Mouse (Mus musculus) layer of hippocampus, adult 2 months (tissue): Measurements from ENCODE around the gene Tgoln1. TPM values are rescaled to one million over a fixed set of nuclear protein-coding genes. Genes with fewer than 3 reads are reported as not detected.
A peak's percentile ranks its signal among the peaks of the same experiment; 100 is the strongest.

Source experiments
- DNase-seq, 2 experiments: peaks; one replicate each; pipeline ENCODE4 v3.0.0; 2022; ENCODE audit warnings: low spot score in 2 of 2
- H3K27ac ChIP-seq: fragments of 200-600 bp; 2 replicates; pipeline ENCODE4 v1.8.1; 2022
- H3K4me3 ChIP-seq: fragments of 200-600 bp; 2 replicates; pipeline ENCODE4 v1.8.1; 2022; ENCODE audit warnings: mild to moderate bottlenecking
- CTCF ChIP-seq: fragments of 200-600 bp; conservative IDR thresholded peaks from 2 replicates; pipeline ENCODE4 v1.8.1; 2022; ENCODE audit warnings: antibody characterized with exemption, mild to moderate bottlenecking, moderate library complexity
- total RNA-seq, 2 experiments: library from RNA; stranded (reverse); gene quantifications; 2 replicates each; pipeline ENCODE4 v1.2.3; 2021

Gene Tgoln1
- total RNA-seq, 2 experiments from 2014 or later = 87.9 to 88.2 TPM

DNA sequence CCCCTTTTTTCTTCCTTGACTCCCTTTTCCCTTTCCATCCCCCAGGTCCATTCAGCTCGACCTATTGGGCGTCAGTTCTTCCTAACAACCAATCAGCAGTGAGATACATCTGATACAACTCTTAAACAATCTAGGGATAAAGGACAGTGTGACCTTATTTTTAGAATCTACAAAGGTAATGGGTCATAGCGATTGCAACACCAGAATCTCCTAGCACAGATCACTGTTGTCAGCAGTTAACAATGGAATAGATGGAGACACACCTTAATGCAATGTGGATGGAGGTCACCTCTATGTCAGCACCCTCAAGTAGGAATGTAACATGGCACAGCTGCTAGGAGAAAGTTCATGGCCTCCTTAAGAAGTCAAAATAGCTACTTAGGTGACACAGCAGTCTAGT lies 6.1 kb upstream of the Tgoln1 start:
- Histone ChIP-seq H3K4me3 (no peak overlapping the region), H3K27ac (no peak overlapping the region)
- TF ChIP-seq CTCF = no peak
- no peak for DNase-seq

DNA sequence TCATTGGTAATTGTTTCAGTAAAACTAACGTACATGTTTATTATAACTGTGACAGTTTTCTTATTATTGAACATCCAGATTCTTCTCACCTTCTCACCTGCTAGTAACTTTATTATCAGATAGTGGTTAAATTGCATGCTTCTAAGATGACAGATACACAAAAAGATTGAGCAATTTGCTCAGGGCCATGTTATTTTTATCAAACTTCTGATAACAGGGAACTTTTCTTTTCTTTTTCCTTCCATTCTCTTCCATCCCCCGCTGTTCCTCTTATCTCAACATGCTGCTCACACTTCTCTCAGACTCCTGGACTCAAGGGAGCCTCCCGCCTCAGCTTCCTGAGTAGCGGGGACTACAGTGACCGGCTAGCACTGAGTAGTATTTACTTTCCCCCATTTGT lies 4.1 kb upstream of the Tgoln1 start:
- TF ChIP-seq CTCF = no peak
- H3K27ac ChIP-seq = no peak overlapping the region
- no peak overlapping the region for H3K4me3 ChIP-seq
- no peak for DNase-seq

DNA sequence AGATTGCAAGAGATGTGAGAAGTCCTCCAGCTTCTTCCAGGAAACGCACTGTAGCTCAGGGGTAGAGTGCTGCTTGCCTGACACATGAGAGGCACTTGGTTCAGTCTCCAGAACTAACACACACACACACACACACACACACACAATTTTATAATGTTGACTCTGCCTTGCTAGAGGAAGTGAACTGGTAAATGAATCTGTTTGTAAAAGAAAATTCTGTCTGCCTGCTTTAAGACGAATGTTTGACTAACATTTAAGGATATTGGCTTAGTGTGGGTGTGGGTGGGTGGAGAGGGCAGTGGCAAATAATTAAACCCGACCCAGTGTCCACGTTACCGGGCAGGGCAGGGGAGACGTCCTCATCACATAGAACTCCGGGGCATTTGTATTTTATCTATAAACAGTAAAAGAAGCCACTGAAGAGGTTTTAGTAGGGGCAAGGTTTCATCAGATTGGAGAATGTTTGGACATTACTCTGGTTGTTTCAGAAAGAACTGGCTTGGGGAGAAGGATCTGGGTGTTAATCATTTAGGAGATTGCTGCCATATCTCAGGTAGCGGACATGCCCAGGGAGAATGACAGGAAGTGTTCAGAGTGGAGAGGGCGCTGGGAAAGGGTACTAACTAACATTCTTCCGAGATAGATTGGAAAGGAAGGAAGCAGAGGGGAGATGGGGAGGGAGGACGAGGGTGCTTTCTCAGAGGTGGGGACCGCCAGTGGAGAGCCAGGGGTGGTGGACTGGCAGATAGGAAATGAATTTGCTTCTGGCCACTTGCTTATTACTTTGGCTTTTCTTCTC lies 3.1 kb upstream of the Tgoln1 start:
- TF ChIP-seq CTCF = no peak
- H3K4me3 ChIP-seq = no peak overlapping the region
- no peak overlapping the region for H3K27ac ChIP-seq
- no peak for DNase-seq

- H3K4me3 ChIP-seq = peak overlapping the region; percentile 73
Observed at GRCm38 (mm10) chr6:72615561-72616375, 1.0 kb downstream of the Tgoln1 start.

GRCm38 (mm10) chr6:72615151-72615550 lies 1.6 kb downstream of the Tgoln1 start:
- no peak for DNase-seq
- H3K27ac ChIP-seq = no peak overlapping the region
- no peak for TF ChIP-seq CTCF
- H3K4me3 ChIP-seq = peak overlapping the region; percentile 73

More at GRCm38 (mm10) chr6:72615561-72616375, 1.0 kb downstream of the Tgoln1 start:
- DNase-seq = no peak
- H3K27ac ChIP-seq = peak overlapping the region; percentile 96
- no peak for TF ChIP-seq CTCF

DNA sequence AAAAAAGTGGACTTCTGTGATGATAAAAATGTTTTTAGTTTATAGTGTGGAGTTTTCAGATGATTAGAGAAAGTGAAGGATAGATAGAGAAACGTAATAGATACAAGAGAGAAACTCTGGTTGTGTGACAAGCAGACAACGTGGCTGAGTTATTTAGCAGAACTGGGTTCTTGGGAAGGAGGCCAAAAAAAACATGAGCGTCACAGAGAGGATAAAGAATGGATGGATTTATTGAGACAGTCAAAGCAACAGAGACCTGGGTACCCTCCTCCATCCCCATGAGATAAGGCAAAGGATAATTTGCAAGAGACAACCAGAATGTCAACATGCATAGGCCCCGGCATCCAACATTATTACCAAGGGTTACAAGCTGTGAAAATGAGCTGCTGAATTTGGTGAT lies 6.5 kb downstream of the Tgoln1 start:
- H3K27ac ChIP-seq = no peak overlapping the region
- H3K4me3 ChIP-seq = no peak overlapping the region
- no peak for TF ChIP-seq CTCF
- DNase-seq = no peak

GRCm38 (mm10) chr6:72608662-72609184 lies 8.1 kb downstream of the Tgoln1 start:
- no peak for TF ChIP-seq CTCF
- no peak overlapping the region for H3K4me3 ChIP-seq
- no peak for DNase-seq
- H3K27ac ChIP-seq = no peak overlapping the region

DNA sequence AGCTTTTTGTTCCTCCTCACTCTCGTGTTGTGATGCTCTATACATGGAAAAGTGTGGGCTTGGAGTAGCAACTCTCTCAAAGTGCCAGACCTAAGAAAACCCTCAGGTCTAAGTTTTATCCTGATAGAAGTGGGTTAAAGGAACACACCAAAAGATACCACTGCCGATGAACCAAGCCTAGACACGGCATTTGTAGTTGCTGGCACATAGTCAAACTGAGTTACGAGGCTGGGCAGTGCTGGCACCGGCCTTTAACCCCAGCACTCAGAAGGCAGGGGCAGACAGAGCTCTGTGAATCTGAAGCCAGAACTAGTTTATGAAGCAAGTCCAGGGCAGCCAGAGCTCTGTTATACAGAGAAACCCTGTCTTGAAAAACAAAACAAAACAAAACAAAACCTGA lies 9.1 kb downstream of the Tgoln1 start:
- no peak for DNase-seq
- no peak for TF ChIP-seq CTCF
- no peak overlapping the region for H3K27ac ChIP-seq
- no peak overlapping the region for H3K4me3 ChIP-seq

DNA sequence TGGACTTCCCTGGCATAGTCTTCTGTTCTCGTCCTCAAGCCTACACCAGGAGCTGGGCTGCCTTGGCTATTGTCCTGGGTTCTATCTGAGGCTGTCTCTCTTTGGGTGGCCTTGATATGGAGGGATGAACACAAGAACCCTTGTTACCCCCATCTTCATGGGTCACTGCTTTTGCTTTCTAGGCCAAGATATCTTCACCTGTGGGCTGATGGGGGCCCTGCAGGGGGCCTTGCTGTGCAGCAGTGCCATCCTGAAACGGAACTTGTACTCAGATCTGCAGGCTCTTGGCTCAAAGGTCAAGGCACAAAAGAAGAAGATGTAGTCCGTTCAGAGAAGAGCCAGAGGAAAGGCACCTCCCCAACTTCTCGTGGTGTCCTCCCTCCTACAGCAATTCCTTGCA lies 9.7 kb downstream of the Tgoln1 start:
- no peak for TF ChIP-seq CTCF
- no peak for DNase-seq
- no peak overlapping the region for H3K4me3 ChIP-seq
- H3K27ac ChIP-seq = no peak overlapping the region

GRCm38 (mm10) chr6:72604066-72604465 lies 12.7 kb downstream of the Tgoln1 start:
- no peak for TF ChIP-seq CTCF
- DNase-seq = no peak

GRCm38 (mm10) chr6:72601732-72602131 lies 15.1 kb downstream of the Tgoln1 start:
- H3K4me3 ChIP-seq = no peak overlapping the region
- no peak overlapping the region for H3K27ac ChIP-seq
- DNase-seq = peak; percentile 74 to 77
- TF ChIP-seq CTCF = peak; percentile 96

More at GRCm38 (mm10) chr6:72604066-72604465, 12.7 kb downstream of the Tgoln1 start:
- no peak overlapping the region for H3K4me3 ChIP-seq
- no peak overlapping the region for H3K27ac ChIP-seq

DNA sequence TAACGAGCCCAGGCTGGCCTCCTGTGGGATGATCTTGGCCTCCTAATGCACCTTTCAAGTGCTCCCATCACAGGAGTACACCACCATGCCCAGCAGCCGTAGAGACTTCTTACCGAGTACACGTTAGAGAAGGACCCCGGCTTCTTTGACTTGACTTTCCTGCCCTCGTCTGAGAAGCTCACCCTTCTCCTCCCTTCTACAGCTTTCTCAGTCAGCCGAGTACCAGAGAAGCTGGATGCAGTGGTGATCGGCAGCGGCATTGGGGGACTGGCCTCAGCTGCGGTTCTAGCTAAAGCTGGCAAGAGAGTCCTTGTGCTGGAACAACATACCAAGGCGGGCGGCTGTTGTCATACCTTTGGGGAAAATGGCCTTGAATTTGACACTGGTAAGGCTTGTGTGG lies 16.0 kb downstream of the Tgoln1 start:
- no peak overlapping the region for H3K27ac ChIP-seq
- no peak overlapping the region for H3K4me3 ChIP-seq
- no peak for DNase-seq
- TF ChIP-seq CTCF = no peak

GRCm38 (mm10) chr6:72600216-72600615 lies 16.6 kb downstream of the Tgoln1 start:
- no peak for DNase-seq
- Histone ChIP-seq H3K27ac (peak overlapping the region; percentile 53), H3K4me3 (no peak overlapping the region)
- no peak for TF ChIP-seq CTCF
